Mouse (Mus musculus) liver, embryonic 13.5 days (tissue): ENCODE data around the gene Ccdc63. TPM values are rescaled to one million over a fixed set of nuclear protein-coding genes. Genes with fewer than 3 reads are reported as not detected.

Experiments used
- ATAC-seq: fragments of 200-750 bp; cut with Nextera tagmentation; 2 replicates; pipeline ENCODE4 v1.8.0; 2017; ENCODE audit warnings: low read depth, mild to moderate bottlenecking, moderate number of reproducible peaks, moderate library complexity
- DNase-seq: peaks from one replicate; pipeline ENCODE4 v3.0.0; 2022
- H3K27ac ChIP-seq: fragments of 300-500 bp; sonication (generic); 2 replicates; pipeline ENCODE4 v1.5.1; 2015; ENCODE audit warnings: moderate library complexity, mild to moderate bottlenecking, inconsistent platforms
- H3K27me3 ChIP-seq: fragments of 300-500 bp; sonication (generic); 2 replicates; pipeline ENCODE4 v1.6.1; 2015; ENCODE audit warnings: mild to moderate bottlenecking, inconsistent platforms
- H3K36me3 ChIP-seq: fragments of 300-500 bp; sonication (generic); 2 replicates; pipeline ENCODE4 v1.6.1; 2015; ENCODE audit warnings: mild to moderate bottlenecking, inconsistent platforms
- H3K4me1 ChIP-seq: fragments of 300-500 bp; sonication (generic); replicated peaks from 2 replicates; pipeline ENCODE4 v1.6.1; 2015; ENCODE audit warnings: inconsistent platforms
- H3K4me2 ChIP-seq: fragments of 300-500 bp; sonication (generic); 2 replicates; pipeline ENCODE4 v1.6.1; 2015; ENCODE audit warnings: inconsistent platforms, mild to moderate bottlenecking, moderate library complexity
- H3K4me3 ChIP-seq: fragments of 300-500 bp; sonication (generic); replicated peaks from 2 replicates; pipeline ENCODE4 v1.5.1; 2015; ENCODE audit warnings: mild to moderate bottlenecking, inconsistent platforms
- H3K9ac ChIP-seq: fragments of 300-500 bp; sonication (generic); 2 replicates; pipeline ENCODE4 v1.6.1; 2015; ENCODE audit warnings: mild to moderate bottlenecking, inconsistent platforms
- H3K9me3 ChIP-seq: fragments of 300-500 bp; sonication (generic); replicated peaks from 2 replicates; pipeline ENCODE4 v1.6.1; 2016; ENCODE audit warnings: inconsistent platforms
- WGBS: fragments of 180-500 bp; shearing (Covaris S2); methylation state at CpG from one replicate; pipeline ENCODE4 v1.1.7; 2015; ENCODE audit not compliant: insufficient replicate concordance; 5-methylcytosine and 5-hydroxymethylcytosine counted together
- polyA plus RNA-seq: library from polyadenylated mRNA; unstranded; fragments of >200 nt; fragmentation: Nextera tagmentation; extraction: Ambion mirVana; gene quantifications from 2 replicates; pipeline ENCODE4 v1.2.1, GENCODE M21; 2015

Gene Ccdc63
- polyA plus RNA-seq, 1 experiment from 2014 or later: 0.14 TPM

- Histone ChIP-seq H3K27ac (no peak overlapping the region), H3K36me3 (no peaks in the 10 kb centered on the region), H3K4me3 (no peak overlapping the region), H3K27me3 (peaks cover 42% of the 10 kb centered on the region), H3K9ac (no peak overlapping the region), H3K4me2 (no peak overlapping the region), H3K4me1 (no peaks in the 10 kb centered on the region; the same call in 1 of the 2 replicates), H3K9me3 (no peaks in the 10 kb centered on the region)
- DNase-seq (no peak), ATAC-seq (no peak)
- WGBS: 23% methylated on average over 12 of the region's 12 CpGs
These were observed 37.5 kb downstream of the Ccdc63 start for GRCm38 (mm10) chr5:122103075-122103474.

- WGBS: 36% methylated on average over 7 of the region's 7 CpGs
- H3K9me3 ChIP-seq: no peaks in the 10 kb centered on the region
- DNase-seq (no peak), ATAC-seq (no peak)
- H3K4me2 ChIP-seq: no peak overlapping the region
- H3K9ac ChIP-seq: no peak overlapping the region
- no peak overlapping the region for H3K27ac ChIP-seq
- H3K4me3 ChIP-seq: no peak overlapping the region
- H3K27me3 ChIP-seq: peaks cover 42% of the 10 kb centered on the region
- H3K4me1 ChIP-seq: no peaks in the 10 kb centered on the region
- no peaks in the 10 kb centered on the region for H3K36me3 ChIP-seq
These were observed 38.1 kb downstream of the Ccdc63 start for GRCm38 (mm10) chr5:122102476-122103050.

- Histone ChIP-seq H3K4me3 (no peak overlapping the region), H3K27me3 (no peaks in the 10 kb centered on the region), H3K27ac (no peak overlapping the region), H3K4me1 (no peaks in the 10 kb centered on the region), H3K36me3 (no peaks in the 10 kb centered on the region), H3K4me2 (no peak overlapping the region), H3K9ac (no peak overlapping the region), H3K9me3 (no peaks in the 10 kb centered on the region)
- 75% methylated on average over 10 of the region's 10 CpGs for WGBS
- ATAC-seq (no peak), DNase-seq (no peak)
These were observed 46.2 kb downstream of the Ccdc63 start for GRCm38 (mm10) chr5:122094439-122094838.

GRCm38 (mm10) chr5:122093734-122094133 lies 46.9 kb downstream of the Ccdc63 start:
- no peak overlapping the region for H3K9ac ChIP-seq
- no peaks in the 10 kb centered on the region for H3K36me3 ChIP-seq
- ATAC-seq (no peak), DNase-seq (no peak)
- no peaks in the 10 kb centered on the region for H3K9me3 ChIP-seq
- H3K4me2 ChIP-seq: no peak overlapping the region
- H3K4me3 ChIP-seq: no peak overlapping the region
- no peaks in the 10 kb centered on the region for H3K27me3 ChIP-seq
- WGBS: 75% methylated on average over 14 of the region's 14 CpGs
- H3K27ac ChIP-seq: no peak overlapping the region
- no peaks in the 10 kb centered on the region for H3K4me1 ChIP-seq

GRCm38 (mm10) chr5:122092794-122093193 lies 47.8 kb downstream of the Ccdc63 start:
- DNase-seq (no peak), ATAC-seq (no peak)
- Histone ChIP-seq H3K36me3 (no peaks in the 10 kb centered on the region), H3K27me3 (no peaks in the 10 kb centered on the region), H3K4me3 (no peak overlapping the region), H3K9me3 (no peaks in the 10 kb centered on the region), H3K4me2 (no peak overlapping the region), H3K27ac (no peak overlapping the region), H3K9ac (no peak overlapping the region), H3K4me1 (no peaks in the 10 kb centered on the region)
- 67% methylated on average over 11 of the region's 11 CpGs for WGBS

- Histone ChIP-seq H3K27ac (no peak overlapping the region), H3K36me3 (no peaks in the 10 kb centered on the region), H3K9ac (no peak overlapping the region), H3K4me1 (no peaks in the 10 kb centered on the region), H3K9me3 (no peaks in the 10 kb centered on the region), H3K4me3 (no peak overlapping the region), H3K27me3 (no peaks in the 10 kb centered on the region), H3K4me2 (no peak overlapping the region)
- no peak for ATAC-seq
- DNase-seq: peak; percentile 29
- WGBS: 17% methylated on average over 15 of the region's 15 CpGs
These were observed 49.6 kb downstream of the Ccdc63 start for GRCm38 (mm10) chr5:122091070-122091469.

GRCm38 (mm10) chr5:122089664-122090063 lies 51.0 kb downstream of the Ccdc63 start:
- Histone ChIP-seq H3K4me1 (peaks cover 11% of the 10 kb centered on the region), H3K4me2 (no peak overlapping the region), H3K36me3 (no peaks in the 10 kb centered on the region), H3K27ac (no peak overlapping the region), H3K27me3 (no peaks in the 10 kb centered on the region), H3K9ac (no peak overlapping the region), H3K4me3 (no peak overlapping the region), H3K9me3 (no peaks in the 10 kb centered on the region)
- ATAC-seq: no peak
- DNase-seq: no peak
- 71% methylated on average over 8 of the region's 8 CpGs for WGBS

GRCm38 (mm10) chr5:122088917-122089316 lies 51.7 kb downstream of the Ccdc63 start:
- Histone ChIP-seq H3K27me3 (no peaks in the 10 kb centered on the region), H3K4me2 (no peak overlapping the region), H3K9me3 (no peaks in the 10 kb centered on the region), H3K4me1 (peaks cover 18% of the 10 kb centered on the region), H3K4me3 (no peak overlapping the region), H3K9ac (no peak overlapping the region), H3K27ac (no peak overlapping the region), H3K36me3 (no peaks in the 10 kb centered on the region)
- ATAC-seq (no peak), DNase-seq (peak; percentile 58)
- 4% methylated on average over 5 of the region's 5 CpGs for WGBS

- 55% methylated on average over 3 of the region's 3 CpGs for WGBS
- ATAC-seq (no peak), DNase-seq (no peak)
- Histone ChIP-seq H3K4me1 (peaks cover 18% of the 10 kb centered on the region), H3K9me3 (no peaks in the 10 kb centered on the region), H3K27me3 (no peaks in the 10 kb centered on the region), H3K9ac (no peak overlapping the region), H3K27ac (no peak overlapping the region), H3K4me2 (no peak overlapping the region), H3K36me3 (no peaks in the 10 kb centered on the region), H3K4me3 (no peak overlapping the region)
These were observed 54.5 kb downstream of the Ccdc63 start for GRCm38 (mm10) chr5:122086121-122086520.

- WGBS: 64% methylated on average over 7 of the region's 7 CpGs
- Histone ChIP-seq H3K9me3 (no peaks in the 10 kb centered on the region), H3K36me3 (no peaks in the 10 kb centered on the region), H3K27me3 (no peaks in the 10 kb centered on the region), H3K4me1 (peaks cover 18% of the 10 kb centered on the region), H3K9ac (no peak overlapping the region), H3K4me2 (no peak overlapping the region), H3K4me3 (no peak overlapping the region), H3K27ac (no peak overlapping the region)
- DNase-seq (no peak), ATAC-seq (no peak)
These were observed 55.3 kb downstream of the Ccdc63 start for GRCm38 (mm10) chr5:122085291-122085690.

GRCm38 (mm10) chr5:122084470-122084869 lies 56.2 kb downstream of the Ccdc63 start:
- Histone ChIP-seq H3K4me3 (no peak overlapping the region), H3K9me3 (no peaks in the 10 kb centered on the region; the same call in 1 of the 2 replicates), H3K36me3 (no peaks in the 10 kb centered on the region), H3K27me3 (no peaks in the 10 kb centered on the region), H3K4me1 (peaks cover 18% of the 10 kb centered on the region), H3K4me2 (no peak overlapping the region), H3K9ac (no peak overlapping the region), H3K27ac (no peak overlapping the region)
- WGBS: 34% methylated on average over 3 of the region's 3 CpGs
- ATAC-seq (peak; percentile 51; the same call in 1 of the 2 replicates), DNase-seq (no peak)

- H3K36me3 ChIP-seq: no peaks in the 10 kb centered on the region
- DNase-seq (no peak), ATAC-seq (no peak)
- H3K27ac ChIP-seq: no peak overlapping the region
- no peak overlapping the region for H3K4me3 ChIP-seq
- no peak overlapping the region for H3K9ac ChIP-seq
- no peaks in the 10 kb centered on the region for H3K27me3 ChIP-seq
- H3K9me3 ChIP-seq: no peaks in the 10 kb centered on the region; the same call in 1 of the 2 replicates
- H3K4me1 ChIP-seq: peaks cover 18% of the 10 kb centered on the region
- no peak overlapping the region for H3K4me2 ChIP-seq
- 74% methylated on average over 2 of the region's 2 CpGs for WGBS
These were observed 57.3 kb downstream of the Ccdc63 start for GRCm38 (mm10) chr5:122083282-122083681.
